Mouse (Mus musculus) intestine, postnatal 0 days (tissue): ENCODE measurements around the gene Nodal. TPM values are rescaled to one million over a fixed set of nuclear protein-coding genes. Genes with fewer than 3 reads are reported as not detected.

ENCODE experiments used
- ATAC-seq: fragments of 200-750 bp; cut with Nextera tagmentation; 2 replicates; pipeline ENCODE4 v1.8.0; 2017; ENCODE audit warnings: mild to moderate bottlenecking, moderate TSS enrichment, moderate library complexity
- H3K27ac ChIP-seq: fragments of 300-500 bp; sonication (generic); 2 replicates; pipeline ENCODE4 v1.5.1; 2014; ENCODE audit warnings: mild to moderate bottlenecking, low read depth, low read length, moderate library complexity
- H3K27me3 ChIP-seq: fragments of 300-500 bp; sonication (generic); replicated peaks from 2 replicates; pipeline ENCODE4 v1.6.1; 2014; ENCODE audit warnings: low read length, mixed read lengths; ENCODE audit not compliant: control insufficient read depth, insufficient read depth
- H3K36me3 ChIP-seq: fragments of 300-500 bp; sonication (generic); 2 replicates; pipeline ENCODE4 v1.6.1; 2014; ENCODE audit warnings: mild to moderate bottlenecking, moderate library complexity; ENCODE audit not compliant: control insufficient read depth, insufficient read depth
- H3K4me1 ChIP-seq: fragments of 300-500 bp; sonication (generic); replicated peaks from 2 replicates; pipeline ENCODE4 v1.6.1; 2014; ENCODE audit warnings: antibody characterized with exemption, low read length, mixed read lengths; ENCODE audit not compliant: control insufficient read depth, insufficient read depth
- H3K4me2 ChIP-seq: fragments of 300-500 bp; sonication (generic); replicated peaks from 2 replicates; pipeline ENCODE4 v1.6.1; 2014; ENCODE audit warnings: low read depth, mild to moderate bottlenecking, moderate library complexity
- H3K4me3 ChIP-seq: fragments of 300-500 bp; sonication (generic); 2 replicates; pipeline ENCODE4 v1.5.1; 2014; ENCODE audit warnings: low read depth, low read length
- H3K9ac ChIP-seq: fragments of 300-500 bp; sonication (generic); 2 replicates; pipeline ENCODE4 v1.6.1; 2014; ENCODE audit warnings: mild to moderate bottlenecking, low read depth, low read length
- H3K9me3 ChIP-seq: fragments of 300-500 bp; sonication (generic); 2 replicates; pipeline ENCODE4 v1.6.1; 2016; ENCODE audit warnings: mixed run types; ENCODE audit not compliant: control insufficient read depth
- CTCF ChIP-seq: sonication (generic); IDR thresholded peaks from 2 replicates; pipeline ENCODE4 v1.5.1; 2016; ENCODE audit warnings: low read depth, mild to moderate bottlenecking, control low read depth, antibody characterized with exemption, moderate library complexity
- WGBS: fragments of 180-500 bp; shearing (Covaris S2); extraction: QIAGEN DNeasy Blood & Tissue Kit; methylation state at CpG from one replicate; pipeline ENCODE4 v1.1.7; 2014; 5-methylcytosine and 5-hydroxymethylcytosine counted together
- polyA plus RNA-seq: library from polyadenylated mRNA; unstranded; fragments of >200 nt; fragmentation: Nextera tagmentation; extraction: Ambion mirVana; gene quantifications from 2 replicates; pipeline ENCODE4 v1.2.1, GENCODE M21; 2015

Nodal gene
- polyA plus RNA-seq, 1 experiment from 2014 or later, result 0.10 TPM

DNA sequence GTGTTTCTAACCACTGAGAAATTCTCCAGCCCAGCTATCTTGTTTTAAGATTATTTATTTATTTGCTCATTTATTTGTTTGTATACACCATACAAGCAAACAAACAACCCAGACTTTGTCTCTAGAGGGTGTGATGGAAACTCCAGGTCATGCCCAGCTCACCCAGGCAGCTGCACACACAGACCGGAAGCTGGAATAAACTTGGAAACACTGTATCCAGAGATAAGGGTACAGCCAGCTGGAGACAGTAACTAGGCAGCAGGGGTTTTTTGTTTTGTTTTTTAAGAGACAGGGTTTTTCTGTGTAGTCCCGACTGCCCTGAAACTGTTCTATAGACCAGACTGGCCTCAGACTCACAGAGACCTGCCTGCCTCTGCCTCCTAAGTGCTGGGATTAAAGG is 27.6 kb upstream of the Nodal start:
- no peak for ATAC-seq
- no peak overlapping the region for H3K9ac ChIP-seq
- no peak for TF ChIP-seq CTCF
- H3K36me3 ChIP-seq, result no peaks in the 10 kb centered on the region
- no peak overlapping the region for H3K27ac ChIP-seq
- no peak overlapping the region for H3K4me3 ChIP-seq
- H3K4me1 ChIP-seq, result no peaks in the 10 kb centered on the region
- no peaks in the 10 kb centered on the region for H3K27me3 ChIP-seq
- H3K9me3 ChIP-seq, result no peaks in the 10 kb centered on the region
- WGBS, result 69% methylated on average over 2 of the region's 2 CpGs
- H3K4me2 ChIP-seq, result no peak overlapping the region

GRCm38 (mm10) chr10:61392584-61392983 is 25.2 kb upstream of the Nodal start:
- no peak overlapping the region for H3K4me2 ChIP-seq
- no peak overlapping the region for H3K4me3 ChIP-seq
- H3K27ac ChIP-seq, result no peak overlapping the region
- no peak for TF ChIP-seq CTCF
- no peaks in the 10 kb centered on the region for H3K9me3 ChIP-seq
- WGBS, result 30% methylated on average over 4 of the region's 4 CpGs
- H3K36me3 ChIP-seq, result no peaks in the 10 kb centered on the region
- no peak for ATAC-seq
- no peak overlapping the region for H3K9ac ChIP-seq
- no peaks in the 10 kb centered on the region for H3K4me1 ChIP-seq
- no peaks in the 10 kb centered on the region for H3K27me3 ChIP-seq

DNA sequence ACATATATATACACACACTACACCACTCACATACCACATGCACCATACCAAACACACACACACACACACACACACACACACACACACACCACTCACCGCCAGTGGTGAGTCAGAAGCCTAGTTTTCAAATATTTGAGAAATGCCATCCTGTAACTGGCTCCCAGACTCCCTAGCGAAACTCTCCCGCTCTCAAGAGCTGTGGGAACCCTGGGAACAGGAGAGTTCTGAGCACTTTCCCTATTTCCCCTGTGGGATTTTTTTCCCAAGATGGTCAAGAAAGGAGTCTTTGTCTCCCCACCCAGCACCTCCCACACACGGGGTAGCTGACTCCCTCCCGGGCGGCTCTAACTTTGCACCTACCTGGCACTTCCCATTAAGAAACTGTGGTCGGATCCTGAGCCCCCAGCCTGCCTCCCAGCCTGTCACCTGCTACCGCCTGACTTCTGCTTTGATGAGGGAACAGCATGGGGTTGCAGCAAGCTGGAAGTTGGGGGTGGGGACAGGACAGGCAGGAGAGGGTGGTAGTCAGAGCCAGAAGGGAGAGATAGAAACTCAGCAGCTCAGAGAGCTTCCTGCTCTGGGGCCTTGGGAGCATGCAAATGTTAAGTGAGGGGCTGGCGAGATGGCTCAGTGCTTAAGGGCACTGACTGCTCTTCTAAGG is 23.2 kb upstream of the Nodal start:
- no peaks in the 10 kb centered on the region for H3K4me1 ChIP-seq
- no peaks in the 10 kb centered on the region for H3K9me3 ChIP-seq
- no peaks in the 10 kb centered on the region for H3K27me3 ChIP-seq
- H3K4me2 ChIP-seq, result no peak overlapping the region
- no peak for TF ChIP-seq CTCF
- no peak overlapping the region for H3K4me3 ChIP-seq
- WGBS, result 22% methylated on average over 9 of the region's 9 CpGs
- no peak for ATAC-seq
- H3K9ac ChIP-seq, result no peak overlapping the region
- H3K36me3 ChIP-seq, result no peaks in the 10 kb centered on the region
- H3K27ac ChIP-seq, result no peak overlapping the region

DNA sequence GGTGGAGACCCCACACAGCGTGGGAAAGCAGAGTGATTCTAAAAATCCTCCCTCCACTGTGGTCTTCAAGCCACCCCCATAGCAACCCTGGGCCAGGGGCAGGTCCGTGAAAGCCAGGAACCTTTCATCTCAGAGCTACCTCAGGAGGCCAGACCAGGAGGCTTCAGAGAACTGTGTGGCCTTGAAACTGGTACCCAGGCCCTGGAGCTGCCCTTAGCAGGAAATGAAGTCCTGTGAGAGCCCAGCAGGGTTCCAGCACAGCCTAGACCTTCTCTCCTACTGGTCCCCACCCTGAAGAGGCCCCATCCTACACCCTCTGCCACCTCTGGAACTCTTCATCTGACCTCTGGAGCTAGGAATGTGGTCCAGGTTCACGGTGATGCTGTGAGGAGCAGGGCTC is 19.6 kb upstream of the Nodal start:
- no peak for TF ChIP-seq CTCF
- no peak overlapping the region for H3K9ac ChIP-seq
- WGBS, result 62% methylated on average over 3 of the region's 3 CpGs

DNA sequence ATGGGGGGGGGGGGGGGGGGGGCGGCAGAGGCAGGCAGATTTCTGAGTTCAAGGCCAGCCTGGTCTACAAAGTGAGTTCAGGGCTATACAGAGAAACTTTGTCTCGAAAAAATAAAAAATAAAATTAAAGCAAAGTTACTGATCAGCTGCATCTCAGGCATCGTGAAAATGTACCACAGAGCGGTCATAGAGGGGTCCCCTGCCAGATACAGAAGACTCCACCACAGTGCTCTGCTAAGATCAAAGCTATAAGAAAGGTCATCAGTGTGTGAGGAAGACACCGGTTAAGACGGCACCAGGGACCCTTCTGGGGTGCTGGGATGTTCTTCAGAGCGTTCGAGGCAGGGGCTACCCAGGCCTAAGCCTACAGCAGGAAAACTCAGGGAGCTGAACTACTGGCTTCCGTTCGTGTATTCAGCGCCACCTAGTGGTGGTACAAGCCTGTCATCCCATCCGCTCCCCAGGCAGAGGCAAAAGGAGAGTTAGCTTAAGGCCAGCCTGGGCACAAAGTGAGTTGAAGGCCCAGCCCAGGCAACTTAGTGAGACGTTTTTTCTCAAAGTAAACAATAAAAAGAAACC is 18.5 kb upstream of the Nodal start:
- Histone ChIP-seq H3K4me1 (no peaks in the 10 kb centered on the region), H3K9me3 (no peaks in the 10 kb centered on the region), H3K4me3 (no peak overlapping the region), H3K36me3 (no peaks in the 10 kb centered on the region), H3K27me3 (0 out of 2 replicates have a peak, but pooled peaks cover 4% of the 10 kb centered on the region), H3K4me2 (no peak overlapping the region), H3K9ac (no peak overlapping the region), H3K27ac (no peak overlapping the region)
- WGBS, result 25% methylated on average over 13 of the region's 13 CpGs
- ATAC-seq, result peak; percentile 54
- TF ChIP-seq CTCF, result peak; percentile 94

More for the DNA sequence above, 19.6 kb upstream of the Nodal start:
- H3K4me3 ChIP-seq, result no peak overlapping the region
- 0 out of 2 replicates have a peak, but pooled peaks cover 4% of the 10 kb centered on the region for H3K27me3 ChIP-seq
- H3K9me3 ChIP-seq, result no peaks in the 10 kb centered on the region
- H3K36me3 ChIP-seq, result no peaks in the 10 kb centered on the region
- H3K4me2 ChIP-seq, result no peak overlapping the region
- H3K4me1 ChIP-seq, result no peaks in the 10 kb centered on the region
- no peak for ATAC-seq
- H3K27ac ChIP-seq, result no peak overlapping the region

DNA sequence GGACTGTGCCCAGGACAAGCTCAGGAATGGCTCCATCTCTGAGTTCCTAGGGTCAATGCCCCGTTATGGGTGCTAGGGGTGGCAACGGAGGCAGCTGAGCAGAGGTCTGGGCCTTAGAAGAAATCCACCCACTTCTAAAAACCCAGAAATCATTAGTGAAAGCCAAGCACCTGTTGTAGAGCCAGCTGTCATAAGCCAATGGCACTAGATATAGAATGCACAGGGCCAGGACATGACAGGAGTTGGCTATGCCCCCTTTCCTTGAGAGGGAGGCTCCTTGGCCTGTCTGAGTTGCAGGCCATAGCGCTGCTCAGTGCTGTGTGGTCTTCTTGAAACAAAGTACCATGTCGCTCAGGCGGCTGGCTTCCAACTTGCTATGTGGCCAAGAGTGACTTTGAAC is 17.4 kb upstream of the Nodal start:
- Histone ChIP-seq H3K4me2 (no peak overlapping the region), H3K9me3 (no peaks in the 10 kb centered on the region), H3K27ac (no peak overlapping the region), H3K27me3 (0 out of 2 replicates have a peak, but pooled peaks cover 4% of the 10 kb centered on the region), H3K4me3 (no peak overlapping the region), H3K9ac (no peak overlapping the region), H3K36me3 (no peaks in the 10 kb centered on the region), H3K4me1 (no peaks in the 10 kb centered on the region)
- WGBS, result 91% methylated on average over 5 of the region's 5 CpGs
- no peak for ATAC-seq
- TF ChIP-seq CTCF, result no peak
